Mouse (Mus musculus) kidney, postnatal 0 days (tissue): Measurements from ENCODE around the gene Polr2m. TPM values are rescaled to one million over a fixed set of nuclear protein-coding genes. Genes with fewer than 3 reads are reported as not detected.
A peak's percentile ranks its signal among the peaks of the same experiment; 100 is the strongest.

Source experiments
- ATAC-seq: fragments of 200-750 bp; cut with Nextera tagmentation; replicated peaks from 2 replicates; pipeline ENCODE4 v1.8.0; 2017; ENCODE audit warnings: low read depth, moderate number of reproducible peaks, moderate TSS enrichment, moderate library complexity; ENCODE audit not compliant: low FRiP score
- DNase-seq: peaks from one replicate; pipeline ENCODE4 v3.0.0-alpha.2; 2016; ENCODE audit warnings: low spot score
- H3K27ac ChIP-seq: fragments of 300-500 bp; sonication (generic); 2 replicates; pipeline ENCODE4 v1.5.1; 2014; ENCODE audit warnings: mild to moderate bottlenecking
- H3K27me3 ChIP-seq: fragments of 300-500 bp; sonication (generic); 2 replicates; pipeline ENCODE4 v1.6.1; 2014; ENCODE audit warnings: low read length, mixed read lengths; ENCODE audit not compliant: insufficient read depth
- H3K36me3 ChIP-seq: fragments of 300-500 bp; sonication (generic); 2 replicates; pipeline ENCODE4 v1.6.1; 2014; ENCODE audit warnings: low read length, mixed read lengths; ENCODE audit not compliant: insufficient read depth
- H3K4me1 ChIP-seq: fragments of 300-500 bp; sonication (generic); replicated peaks from 2 replicates; pipeline ENCODE4 v1.6.1; 2014; ENCODE audit warnings: antibody characterized with exemption, low read length, mixed read lengths; ENCODE audit not compliant: insufficient read depth
- H3K4me2 ChIP-seq: fragments of 300-500 bp; sonication (generic); 2 replicates; pipeline ENCODE4 v1.6.1; 2014; ENCODE audit warnings: mild to moderate bottlenecking, low read length, moderate library complexity, mixed read lengths
- H3K4me3 ChIP-seq: fragments of 300-500 bp; sonication (generic); replicated peaks from 2 replicates; pipeline ENCODE4 v1.5.1; 2014; ENCODE audit warnings: low read depth, low read length
- H3K9ac ChIP-seq: fragments of 300-500 bp; sonication (generic); 2 replicates; pipeline ENCODE4 v1.6.1; 2014; ENCODE audit warnings: low read depth, low read length
- H3K9me3 ChIP-seq: fragments of 300-500 bp; sonication (generic); replicated peaks from 2 replicates; pipeline ENCODE4 v1.6.1; 2016; ENCODE audit warnings: low read length, inconsistent platforms, mixed read lengths
- CTCF ChIP-seq: IDR thresholded peaks from 2 replicates; pipeline ENCODE4 v1.5.1; 2016; ENCODE audit warnings: antibody characterized with exemption, low read depth, mild to moderate bottlenecking, moderate library complexity
- WGBS: fragments of 180-500 bp; shearing (Covaris S2); extraction: QIAGEN DNeasy Blood & Tissue Kit; methylation state at CpG from one replicate; pipeline ENCODE4 v1.1.7; 2014; 5-methylcytosine and 5-hydroxymethylcytosine counted together
- polyA plus RNA-seq: library from polyadenylated mRNA; unstranded; fragments of >200 nt; fragmentation: Nextera tagmentation; extraction: Ambion mirVana; gene quantifications from 2 replicates; pipeline ENCODE4 v1.2.1, GENCODE M21; 2015

Polr2m gene
- polyA plus RNA-seq, 1 experiment from 2014 or later = 324 TPM

- H3K4me3 ChIP-seq = no peak overlapping the region
- no peak overlapping the region for H3K9ac ChIP-seq
- DNase-seq (no peak), ATAC-seq (no peak)
- H3K4me1 ChIP-seq = 0 out of 2 replicates have a peak, but pooled peaks cover 3% of the 10 kb centered on the region
- no peak overlapping the region for H3K27ac ChIP-seq
- no peaks in the 10 kb centered on the region for H3K36me3 ChIP-seq
- no peaks in the 10 kb centered on the region for H3K9me3 ChIP-seq
- 54% methylated on average over 13 of the region's 13 CpGs for WGBS
- H3K4me2 ChIP-seq = no peak overlapping the region
- TF ChIP-seq CTCF = no peak
- no peaks in the 10 kb centered on the region for H3K27me3 ChIP-seq
Measured at GRCm38 (mm10) chr9:71463072-71463667, 22.6 kb downstream of the Polr2m start.

- DNase-seq = peak; percentile 92
- H3K4me1 ChIP-seq = 0 out of 2 replicates have a peak, but pooled peaks cover under 1% of the 10 kb centered on the region
Measured at GRCm38 (mm10) chr9:71456738-71457137, 29.0 kb downstream of the Polr2m start.

GRCm38 (mm10) chr9:71453917-71454316, 31.8 kb downstream of the Polr2m start:
- no peaks in the 10 kb centered on the region for H3K27me3 ChIP-seq
- H3K27ac ChIP-seq = no peak overlapping the region
- DNase-seq = no peak
- H3K4me3 ChIP-seq = no peak overlapping the region
- peak; percentile 52 for TF ChIP-seq CTCF
- WGBS = 70% methylated on average over 5 of the region's 5 CpGs
- no peak for ATAC-seq
- H3K9me3 ChIP-seq = no peaks in the 10 kb centered on the region
- H3K4me1 ChIP-seq = 0 out of 2 replicates have a peak, but pooled peaks cover 4% of the 10 kb centered on the region
- no peak overlapping the region for H3K4me2 ChIP-seq
- H3K36me3 ChIP-seq = no peaks in the 10 kb centered on the region
- no peak overlapping the region for H3K9ac ChIP-seq

More at GRCm38 (mm10) chr9:71456738-71457137, 29.0 kb downstream of the Polr2m start:
- ATAC-seq = no peak
- Histone ChIP-seq H3K4me3 (no peak overlapping the region), H3K27me3 (no peaks in the 10 kb centered on the region), H3K9ac (no peak overlapping the region), H3K36me3 (no peaks in the 10 kb centered on the region), H3K9me3 (no peaks in the 10 kb centered on the region), H3K27ac (no peak overlapping the region), H3K4me2 (no peak overlapping the region)
- TF ChIP-seq CTCF = no peak
- 44% methylated on average over 4 of the region's 4 CpGs for WGBS

- Histone ChIP-seq H3K27me3 (no peaks in the 10 kb centered on the region), H3K4me1 (0 out of 2 replicates have a peak, but pooled peaks cover 4% of the 10 kb centered on the region), H3K9ac (no peak overlapping the region), H3K4me3 (no peak overlapping the region), H3K4me2 (no peak overlapping the region), H3K36me3 (no peaks in the 10 kb centered on the region), H3K27ac (no peak overlapping the region), H3K9me3 (no peaks in the 10 kb centered on the region)
- ATAC-seq (no peak), DNase-seq (no peak)
- TF ChIP-seq CTCF = no peak
- WGBS = 90% methylated on average over 5 of the region's 5 CpGs
Measured at GRCm38 (mm10) chr9:71453352-71453751, 32.4 kb downstream of the Polr2m start.

- no peaks in the 10 kb centered on the region for H3K36me3 ChIP-seq
- H3K4me1 ChIP-seq = 0 out of 2 replicates have a peak, but pooled peaks cover 4% of the 10 kb centered on the region
- H3K27ac ChIP-seq = no peak overlapping the region
- no peak for TF ChIP-seq CTCF
- DNase-seq (no peak), ATAC-seq (no peak)
- no peaks in the 10 kb centered on the region for H3K9me3 ChIP-seq
- H3K4me3 ChIP-seq = no peak overlapping the region
- WGBS = 64% methylated on average over 6 of the region's 6 CpGs
- no peaks in the 10 kb centered on the region for H3K27me3 ChIP-seq
- no peak overlapping the region for H3K9ac ChIP-seq
- H3K4me2 ChIP-seq = no peak overlapping the region
Measured at GRCm38 (mm10) chr9:71450626-71451025, 35.1 kb downstream of the Polr2m start.

GRCm38 (mm10) chr9:71447573-71447972, 38.2 kb downstream of the Polr2m start:
- Histone ChIP-seq H3K27ac (no peak overlapping the region), H3K4me3 (no peak overlapping the region), H3K9ac (no peak overlapping the region), H3K9me3 (no peaks in the 10 kb centered on the region), H3K4me1 (0 out of 2 replicates have a peak, but pooled peaks cover 4% of the 10 kb centered on the region), H3K27me3 (no peaks in the 10 kb centered on the region), H3K36me3 (no peaks in the 10 kb centered on the region), H3K4me2 (no peak overlapping the region)
- TF ChIP-seq CTCF = peak; percentile 83
- ATAC-seq = no peak; the same call in 1 of the 2 replicates
- peak; percentile 92 for DNase-seq
- WGBS = 34% methylated on average over 4 of the region's 4 CpGs
